Comparison of ENCODE assay signal across 9 mouse cellular contexts in genomic region chr8:66323045-66323807, GRCm38 (mm10).
DNase-seq lines count a peak whose midpoint lies in the region; ATAC-seq and TF ChIP-seq lines count a peak whose summit lies in the region.
"Had no signal": no experiment of that assay in that cellular context is flagged by ENCODE, and none has a peak within 500 bp of the region (broad histone marks: within the 10 kb centered on the region; RNA-seq: fewer than 3 reads in every experiment).

No protein-coding gene starts in this region.

- no peaks in the 10 kb centered on the region for H3K27me3 ChIP-seq in liver, embryonic 11.5 days (replicated peaks; ENCODE audit: control insufficient read depth, insufficient read depth, low read length)
- H3K27me3 ChIP-seq in stomach, postnatal 0 days (ENCODE audit: control insufficient read depth, insufficient read depth, low read length), result no peaks in the 10 kb centered on the region
- no peaks in the 10 kb centered on the region for H3K27me3 ChIP-seq in forebrain, embryonic 10.5 days (ENCODE audit: poor library complexity, severe bottlenecking)
- H3K27me3 ChIP-seq: embryonic facial prominence, embryonic 13.5 days had no signal

- peak; percentile 11 to 56 for DNase-seq in adrenal gland, adult (ENCODE audit: inconsistent age in 2 of 2, low spot score in 1 of 2)
- DNase-seq in adrenal gland, postnatal 25 days, result no peak
- DNase-seq in right cerebral cortex, adult 18-20 months, result peak; percentile 12
- DNase-seq in right cerebral cortex, postnatal 25 days, result no peak
- peak; percentile 5 to 27 for DNase-seq in heart, postnatal 10 days
- DNase-seq in liver, embryonic 11.5 days (ENCODE audit: low spot score), result no peak
- no peak for DNase-seq in stomach, postnatal 0 days (ENCODE audit: low spot score)
- DNase-seq in forebrain, embryonic 10.5 days (ENCODE audit: extremely low spot score, low spot score), result no peak

- no peaks in the 10 kb centered on the region for H3K4me1 ChIP-seq in liver, embryonic 11.5 days (replicated peaks; ENCODE audit: control insufficient read depth, insufficient read depth, low read length)
- no peaks in the 10 kb centered on the region for H3K4me1 ChIP-seq in stomach, postnatal 0 days (replicated peaks; ENCODE audit: control insufficient read depth, insufficient read depth)
- no peaks in the 10 kb centered on the region for H3K4me1 ChIP-seq in forebrain, embryonic 10.5 days
- H3K4me1 ChIP-seq: embryonic facial prominence, embryonic 13.5 days had no signal

- peak; percentile 60 for TF ChIP-seq CTCF in stomach, postnatal 0 days (IDR thresholded peaks at IDR 0.05; ENCODE audit: low read depth)

- intact Hi-C loops in heart, postnatal 10 days (cut with DNase I), result loop anchor here (5.0 kb wide), 1 partner anchor 119 kb away; no protein-coding TSS in a partner anchor

- no peaks in the 10 kb centered on the region for H3K9me3 ChIP-seq in liver, embryonic 11.5 days (ENCODE audit: control insufficient read depth, low read length)
- H3K9me3 ChIP-seq in stomach, postnatal 0 days (ENCODE audit: control insufficient read depth, low read length), result no peaks in the 10 kb centered on the region
- no peaks in the 10 kb centered on the region for H3K9me3 ChIP-seq in forebrain, embryonic 10.5 days
- H3K9me3 ChIP-seq: embryonic facial prominence, embryonic 13.5 days had no signal

- no peak overlapping the region for H3K4me3 ChIP-seq in liver, embryonic 11.5 days (ENCODE audit: low read depth, low read length)
- H3K4me3 ChIP-seq in stomach, postnatal 0 days (ENCODE audit: low read depth, low read length), result no peak overlapping the region
- H3K4me3 ChIP-seq in forebrain, embryonic 10.5 days, result no peak overlapping the region
- H3K4me3 ChIP-seq: embryonic facial prominence, embryonic 13.5 days had no signal

- peak; percentile 86 for ATAC-seq in liver, embryonic 11.5 days (replicated peaks; ENCODE audit: low FRiP score)
- ATAC-seq in stomach, postnatal 0 days (ENCODE audit: low FRiP score, low TSS enrichment), result no peak

- no peak overlapping the region for H3K9ac ChIP-seq in liver, embryonic 11.5 days (ENCODE audit: low read depth, low read length)
- no peak overlapping the region for H3K9ac ChIP-seq in stomach, postnatal 0 days (ENCODE audit: low read length)
- H3K9ac ChIP-seq: embryonic facial prominence, embryonic 13.5 days had no signal

- WGBS in liver, embryonic 11.5 days, result 30% methylated on average over 4 of the region's 4 CpGs
- 47% methylated on average over 4 of the region's 4 CpGs for WGBS in stomach, postnatal 0 days
- WGBS in forebrain, embryonic 10.5 days, result 69% methylated on average over 4 of the region's 4 CpGs

- no peak overlapping the region for H3K27ac ChIP-seq in liver, embryonic 11.5 days (ENCODE audit: low read depth, low read length)
- H3K27ac ChIP-seq in stomach, postnatal 0 days (replicated peaks), result no peak overlapping the region
- no peak overlapping the region for H3K27ac ChIP-seq in forebrain, embryonic 10.5 days
- H3K27ac ChIP-seq: embryonic facial prominence, embryonic 13.5 days had no signal

- no peak overlapping the region for H3K4me2 ChIP-seq in liver, embryonic 11.5 days
- H3K4me2 ChIP-seq in stomach, postnatal 0 days (replicated peaks; ENCODE audit: low read depth), result no peak overlapping the region
- H3K4me2 ChIP-seq: embryonic facial prominence, embryonic 13.5 days had no signal

- no peak for TF ChIP-seq EP300 in stomach, postnatal 0 days (optimal IDR thresholded peaks at IDR 0.05)

- H3K36me3 ChIP-seq in liver, embryonic 11.5 days (ENCODE audit: control insufficient read depth, insufficient read depth, low read length), result no peaks in the 10 kb centered on the region
- no peaks in the 10 kb centered on the region for H3K36me3 ChIP-seq in stomach, postnatal 0 days (ENCODE audit: control insufficient read depth, insufficient read depth, low read length)
- H3K36me3 ChIP-seq in forebrain, embryonic 10.5 days (replicated peaks), result no peaks in the 10 kb centered on the region
- H3K36me3 ChIP-seq: embryonic facial prominence, embryonic 13.5 days had no signal

Comparison
In these comparisons a context has a peak if more than half of its experiments do, and no peak if none do; other contexts are left out.
1. DNase-seq: peak in adrenal gland, adult (2 of 2), right cerebral cortex, adult 18-20 months (single experiment) and heart, postnatal 10 days (2 of 2); none in adrenal gland, postnatal 25 days (single experiment), right cerebral cortex, postnatal 25 days (single experiment), liver, embryonic 11.5 days (single experiment), stomach, postnatal 0 days (single experiment) and forebrain, embryonic 10.5 days (single experiment).